ENCODE assay signal across 13 mouse cellular contexts in the genomic region with DNA sequence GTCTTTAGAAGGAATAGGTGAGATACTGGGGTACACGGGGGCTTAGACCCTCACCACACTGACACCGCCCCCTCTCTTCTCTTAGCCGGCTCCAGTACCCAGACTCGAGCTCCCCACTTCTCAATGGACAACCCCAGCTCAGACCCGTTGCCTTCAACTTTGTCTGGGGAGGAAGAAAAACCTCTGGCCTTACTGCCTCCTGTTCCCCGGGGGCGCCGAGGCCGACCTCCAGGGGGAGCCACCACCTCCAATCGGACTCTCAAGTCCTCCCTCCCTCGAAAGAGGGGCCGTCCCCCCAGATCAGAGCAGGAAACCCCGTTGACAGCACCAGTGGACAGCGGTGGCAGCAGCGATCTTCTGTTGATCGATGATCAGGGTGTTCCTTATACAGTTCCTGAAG. TPM values are rescaled to one million over a fixed set of nuclear protein-coding genes. Genes with fewer than 3 reads are reported as not detected.
DNase-seq lines count a peak whose midpoint lies in the region; ATAC-seq and TF ChIP-seq lines count a peak whose summit lies in the region.
"Had no signal": no experiment of that assay in that cellular context is flagged by ENCODE, and none has a peak within 500 bp of the region (broad histone marks: within the 10 kb centered on the region; RNA-seq: fewer than 3 reads in every experiment).

No protein-coding gene starts in this region.

- no peak for TF ChIP-seq POLR2A in thymus, adult 2 months (IDR thresholded peaks at IDR 0.05; ENCODE audit: control insufficient read depth, extremely low read depth, insufficient read depth, low read length, poor library complexity)

- H3K36me3 ChIP-seq in thymus, adult 2 months (ENCODE audit: control insufficient read depth, insufficient read depth, low read length) = peaks cover 7% of the 10 kb centered on the region

- H3K4me1 ChIP-seq in thymus, adult 2 months (replicated peaks; ENCODE audit: control insufficient read depth, insufficient read depth, low read length) = peaks cover 12% of the 10 kb centered on the region

- no peak for ATAC-seq in megakaryocyte progenitor cell, adult 5-6 weeks (replicated peaks; ENCODE audit: poor library complexity)

- peak; percentile 71 for DNase-seq in cerebellum, adult 11-12 months
- no peak for DNase-seq in cerebellum, postnatal 36 days
- peak; percentile 32 for DNase-seq in kidney, adult 9 months
- no peak for DNase-seq in kidney, postnatal 14 days
- peak; percentile 40 for DNase-seq in thymus, adult 2 months
- DNase-seq in thymus, postnatal 25 days = no peak
- DNase-seq in right cerebral cortex, postnatal 4 days = no peak
- DNase-seq: spleen, adult 18-20 months had no signal

- no peak overlapping the region for H3K27ac ChIP-seq in thymus, adult 2 months (ENCODE audit: control insufficient read depth, insufficient read depth, low read length)
- H3K27ac ChIP-seq: embryonic facial prominence, embryonic 15.5 days had no signal

- WGBS in thymus, adult 2 months = 95% methylated on average over 16 of the region's 16 CpGs

- H3K4me3 ChIP-seq in thymus, adult 2 months (ENCODE audit: control insufficient read depth, insufficient read depth, low read length) = no peak overlapping the region
- H3K4me3 ChIP-seq: embryonic facial prominence, embryonic 15.5 days had no signal

- H3K27me3 ChIP-seq in thymus, adult 2 months (ENCODE audit: control insufficient read depth, insufficient read depth, low read length) = no peaks in the 10 kb centered on the region
- H3K27me3 ChIP-seq: embryonic facial prominence, embryonic 15.5 days had no signal

- no peak for TF ChIP-seq CTCF in thymus, adult 2 months (IDR thresholded peaks at IDR 0.05; ENCODE audit: borderline replicate concordance, control insufficient read depth, extremely low read depth, insufficient read depth, low read length, poor library complexity)

RNA-seq across cellular contexts. Expression of a gene that starts 2.1 kb away (rescaled TPM):
- polyA plus RNA-seq in thymus, adult 2 months (2012; rRNA removed) = not detected in 2 replicates
- 1.9 and 4.6 TPM in 2 replicates for total RNA-seq in megakaryocyte progenitor cell, adult 5-6 weeks (2015)
- total RNA-seq in megakaryocyte progenitor cell, adult 5-6 weeks (2017) = not detected in 2 replicates
- total RNA-seq: gastrocnemius, adult 18-20 months; hematopoietic stem cell, adult 5-6 weeks; left cerebral cortex, postnatal 10 days had no signal
- polyA plus RNA-seq: embryonic facial prominence, embryonic 15.5 days had no signal

RNA-seq across cellular contexts. Expression of a gene that starts 2.8 kb away (rescaled TPM):
- 105 and 120 TPM in 2 replicates for polyA plus RNA-seq in thymus, adult 2 months (2012; rRNA removed)
- 13.2 and 14.5 TPM in 2 replicates for total RNA-seq in megakaryocyte progenitor cell, adult 5-6 weeks (2015)
- total RNA-seq in megakaryocyte progenitor cell, adult 5-6 weeks (2017) = 12.4 and 14.4 TPM in 2 replicates

RNA-seq across cellular contexts. Expression of a gene that starts 2.9 kb away (rescaled TPM):
- polyA plus RNA-seq in thymus, adult 2 months (2012; rRNA removed) = 79.3 and 85.2 TPM in 2 replicates
- 35.6 and 39.2 TPM in 2 replicates for total RNA-seq in megakaryocyte progenitor cell, adult 5-6 weeks (2015)
- 17.7 and 24.0 TPM in 2 replicates for total RNA-seq in megakaryocyte progenitor cell, adult 5-6 weeks (2017)

RNA-seq across cellular contexts. Expression of a gene that starts 3.0 kb away (rescaled TPM):
- polyA plus RNA-seq in thymus, adult 2 months (2012; rRNA removed) = 0.52 and 0.97 TPM in 2 replicates
- total RNA-seq in megakaryocyte progenitor cell, adult 5-6 weeks (2015) = 0.57 TPM in 1 of 2 replicates, not detected in the other
- total RNA-seq in megakaryocyte progenitor cell, adult 5-6 weeks (2017) = 0.21 TPM in 1 of 2 replicates, not detected in the other
- total RNA-seq: gastrocnemius, adult 18-20 months; hematopoietic stem cell, adult 5-6 weeks had no signal

RNA-seq across cellular contexts. Expression of a gene that starts 3.1 kb away (rescaled TPM):
- 52.2 and 54.6 TPM in 2 replicates for polyA plus RNA-seq in thymus, adult 2 months (2012; rRNA removed)
- 11.0 and 13.0 TPM in 2 replicates for total RNA-seq in megakaryocyte progenitor cell, adult 5-6 weeks (2015)
- total RNA-seq in megakaryocyte progenitor cell, adult 5-6 weeks (2017) = 5.5 and 7.4 TPM in 2 replicates

Comparison
In these comparisons a context has a peak if more than half of its experiments do, and no peak if none do; other contexts are left out.
1. DNase-seq: peak in cerebellum, adult 11-12 months (single experiment), kidney, adult 9 months (single experiment) and thymus, adult 2 months (single experiment); none in cerebellum, postnatal 36 days (0 of 2), kidney, postnatal 14 days (single experiment), thymus, postnatal 25 days (single experiment) and right cerebral cortex, postnatal 4 days (single experiment).